Mouse (Mus musculus): ENCODE measurements around the gene Klhl6. TPM values are rescaled to one million over a fixed set of nuclear protein-coding genes. Genes with fewer than 3 reads are reported as not detected.

The Klhl6 gene
- polyA plus RNA-seq, 1 experiment from 2014 or later, result 3.9 TPM

DNA sequence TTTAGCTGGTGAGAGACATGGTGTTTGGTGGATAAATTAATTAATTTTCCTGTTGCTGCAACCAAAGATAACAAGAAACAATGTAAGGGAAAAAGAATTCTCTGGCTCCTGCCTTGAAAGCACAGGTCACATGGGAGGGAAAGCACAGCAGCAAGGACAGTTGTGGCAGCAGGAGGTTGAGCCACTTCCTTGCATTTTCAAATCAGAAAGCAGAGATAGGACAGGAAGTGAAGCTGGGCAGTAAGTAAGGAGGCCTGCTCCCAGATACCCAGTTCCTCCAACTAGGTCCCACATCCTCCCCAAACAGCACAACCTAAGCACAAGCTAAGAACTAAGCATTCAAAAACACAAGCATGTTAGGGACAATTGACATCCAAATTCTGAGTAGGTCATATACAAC, 15.9 kb downstream of the Klhl6 start:
- H3K27me3 ChIP-seq, result no peaks in the 10 kb centered on the region
- ATAC-seq, result no peak
- no peaks in the 10 kb centered on the region for H3K4me1 ChIP-seq
- H3K9ac ChIP-seq, result no peak overlapping the region
- no peak overlapping the region for H3K27ac ChIP-seq
- H3K36me3 ChIP-seq (ENCODE audit: poor library complexity, severe bottlenecking), result no peaks in the 10 kb centered on the region
- H3K4me3 ChIP-seq, result no peak overlapping the region
- no peak overlapping the region for H3K4me2 ChIP-seq
- no peaks in the 10 kb centered on the region for H3K9me3 ChIP-seq (replicated peaks)

DNA sequence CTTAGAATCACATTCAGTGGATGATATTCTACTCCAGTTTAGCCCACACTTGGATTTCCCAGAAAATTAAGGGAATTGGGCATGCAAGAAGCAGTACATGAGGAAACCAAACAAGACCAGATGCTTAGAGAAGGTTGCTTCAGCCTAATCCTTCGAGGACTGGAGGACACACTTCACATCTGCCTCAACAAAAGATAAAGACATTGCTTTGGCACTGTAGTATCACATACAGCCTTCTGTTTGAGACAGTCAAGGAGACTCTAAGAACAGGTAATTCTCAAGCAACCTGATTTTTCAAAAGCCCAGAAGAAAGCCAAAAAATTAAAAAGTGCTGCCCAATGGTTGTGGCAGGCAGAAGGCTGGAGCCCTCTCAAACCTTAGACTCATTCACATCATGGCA, 16.4 kb downstream of the Klhl6 start:
- Histone ChIP-seq H3K9ac (no peak overlapping the region), H3K27ac (no peak overlapping the region), H3K36me3 (ENCODE audit: poor library complexity, severe bottlenecking) (no peaks in the 10 kb centered on the region), H3K4me1 (no peaks in the 10 kb centered on the region), H3K9me3 (replicated peaks) (no peaks in the 10 kb centered on the region), H3K4me2 (no peak overlapping the region), H3K4me3 (no peak overlapping the region), H3K27me3 (no peaks in the 10 kb centered on the region)
- 77% methylated on average over 1 of the region's 1 CpGs for WGBS
- no peak for ATAC-seq

DNA sequence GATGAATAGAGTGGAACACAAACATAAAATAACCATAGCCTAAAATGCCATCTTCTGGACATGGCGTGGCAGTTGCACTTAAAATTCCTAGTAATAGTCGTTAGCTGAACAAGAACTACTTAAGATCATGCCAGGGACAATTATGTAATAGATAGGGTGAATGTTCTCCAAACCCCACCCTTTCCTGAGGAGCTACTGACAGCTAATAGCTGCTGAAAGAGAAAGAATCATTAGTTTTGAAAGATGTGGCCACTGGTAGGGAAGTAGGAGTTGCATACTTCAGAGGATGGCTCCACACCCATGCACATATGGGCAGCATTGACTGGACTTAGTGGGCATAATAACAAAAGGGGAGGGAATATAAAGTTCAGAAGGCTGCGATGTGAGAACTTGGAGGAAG, 19.9 kb downstream of the Klhl6 start:
- Histone ChIP-seq H3K9me3 (replicated peaks) (no peaks in the 10 kb centered on the region), H3K4me2 (no peak overlapping the region), H3K27me3 (no peaks in the 10 kb centered on the region), H3K27ac (no peak overlapping the region), H3K4me1 (peaks cover 6% of the 10 kb centered on the region; the same call in 1 of the 2 replicates), H3K4me3 (no peak overlapping the region), H3K9ac (no peak overlapping the region), H3K36me3 (ENCODE audit: poor library complexity, severe bottlenecking) (no peaks in the 10 kb centered on the region)
- ATAC-seq, result no peak
- 76% methylated on average over 3 of the region's 3 CpGs for WGBS

DNA sequence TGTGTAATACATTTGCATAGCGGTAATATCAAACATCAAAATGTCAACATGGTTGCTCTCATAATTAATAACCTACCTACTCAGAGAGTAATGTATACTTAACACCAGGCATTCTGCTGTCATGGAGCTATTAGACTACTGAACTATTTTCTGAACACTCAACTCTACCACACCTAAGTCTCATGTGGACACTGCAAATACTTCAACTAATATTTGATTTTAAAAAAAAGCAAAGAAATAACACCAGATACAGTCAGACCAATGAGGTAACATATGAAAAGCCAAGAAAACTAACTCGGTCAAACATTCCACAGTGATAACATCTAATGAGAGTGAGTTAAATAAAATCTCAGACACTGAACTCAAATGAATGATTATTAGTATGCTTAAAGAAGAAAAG, 21.8 kb downstream of the Klhl6 start:
- ATAC-seq, result no peak
- Histone ChIP-seq H3K9me3 (replicated peaks) (no peaks in the 10 kb centered on the region), H3K27me3 (no peaks in the 10 kb centered on the region), H3K27ac (no peak overlapping the region), H3K9ac (no peak overlapping the region), H3K36me3 (ENCODE audit: poor library complexity, severe bottlenecking) (no peaks in the 10 kb centered on the region), H3K4me2 (no peak overlapping the region), H3K4me3 (no peak overlapping the region), H3K4me1 (peaks cover 6% of the 10 kb centered on the region; the same call in 1 of the 2 replicates)
- WGBS, result 86% methylated on average over 2 of the region's 2 CpGs

DNA sequence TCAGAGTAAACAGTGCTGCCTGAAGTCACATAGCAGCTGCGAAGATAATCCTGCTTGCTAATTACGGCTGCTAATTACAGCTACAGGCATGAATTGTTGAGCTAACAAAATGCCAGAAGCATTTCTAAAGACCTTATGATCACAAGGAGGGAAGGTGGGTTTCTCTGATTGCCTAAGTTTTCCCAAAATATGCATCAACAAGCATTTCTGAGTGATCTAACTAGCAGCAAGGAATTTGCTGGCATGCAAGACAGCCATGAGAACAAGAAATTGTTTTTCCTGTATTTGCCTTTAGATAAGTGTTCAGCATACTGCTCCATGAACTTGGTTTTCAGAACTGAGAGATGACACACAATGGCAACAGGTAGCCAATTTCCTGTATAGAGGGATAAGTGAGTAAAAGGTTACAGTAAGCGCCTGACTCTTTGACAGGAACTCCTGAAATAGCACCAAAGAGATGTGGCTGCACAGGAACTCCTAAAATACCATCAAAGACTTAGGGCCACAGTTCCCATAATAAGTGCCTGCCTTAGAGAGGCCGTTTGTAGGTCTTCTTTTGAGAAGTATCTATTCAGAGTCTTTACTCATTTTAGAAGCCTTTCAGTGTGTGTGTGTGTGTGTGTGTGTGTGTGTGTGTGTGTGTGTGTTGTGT, 22.3 kb downstream of the Klhl6 start:
- no peak overlapping the region for H3K4me2 ChIP-seq
- no peak overlapping the region for H3K4me3 ChIP-seq
- H3K4me1 ChIP-seq, result peaks cover 6% of the 10 kb centered on the region; the same call in 1 of the 2 replicates
- H3K27ac ChIP-seq, result no peak overlapping the region
- H3K36me3 ChIP-seq (ENCODE audit: poor library complexity, severe bottlenecking), result no peaks in the 10 kb centered on the region
- H3K27me3 ChIP-seq, result no peaks in the 10 kb centered on the region
- 49% methylated on average over 4 of the region's 4 CpGs for WGBS
- ATAC-seq, result no peak
- no peak overlapping the region for H3K9ac ChIP-seq
- no peaks in the 10 kb centered on the region for H3K9me3 ChIP-seq (replicated peaks)

DNA sequence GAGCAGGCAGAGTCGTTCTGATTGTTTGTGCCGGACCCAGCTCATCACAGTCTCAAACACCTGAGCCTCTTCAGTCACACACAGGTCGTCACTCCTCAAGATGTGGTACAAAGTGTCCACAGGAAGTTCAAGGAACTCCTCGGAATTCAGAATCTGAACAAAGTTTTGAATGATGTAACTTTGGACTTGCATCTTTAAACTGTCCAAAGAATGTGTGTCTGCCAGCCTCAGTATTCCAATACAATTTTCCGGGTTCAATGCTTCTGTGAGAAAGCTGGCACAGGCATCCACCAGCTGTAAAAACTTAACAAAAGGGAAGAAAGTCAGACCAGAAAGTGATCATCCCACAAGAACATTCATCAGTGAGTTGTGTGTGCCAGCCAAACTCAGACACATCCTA, 25.8 kb downstream of the Klhl6 start:
- no peaks in the 10 kb centered on the region for H3K9me3 ChIP-seq (replicated peaks)
- 92% methylated on average over 5 of the region's 5 CpGs for WGBS

DNA sequence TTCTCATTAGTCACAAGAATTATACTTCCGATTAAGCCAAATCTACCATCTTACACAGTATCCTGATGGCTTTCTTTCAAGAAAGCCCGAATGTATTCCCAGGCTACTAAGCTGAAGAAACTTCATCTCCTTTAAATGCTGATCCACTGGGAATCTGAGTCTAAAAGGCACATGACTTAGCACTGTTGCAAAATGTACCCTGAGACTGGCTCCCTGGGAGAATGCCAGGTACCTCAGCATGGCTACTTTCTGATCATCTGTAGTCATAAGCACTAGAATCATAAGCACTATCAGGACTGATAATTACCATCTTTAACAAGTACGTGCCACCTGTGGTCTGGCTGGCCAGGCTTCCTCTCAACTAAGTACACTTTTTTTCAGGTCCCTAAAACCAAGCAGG, 35.5 kb downstream of the Klhl6 start:
- no peaks in the 10 kb centered on the region for H3K4me1 ChIP-seq

More for the DNA sequence above, 25.8 kb downstream of the Klhl6 start:
- no peak overlapping the region for H3K4me2 ChIP-seq
- peaks cover 6% of the 10 kb centered on the region; the same call in 1 of the 2 replicates for H3K4me1 ChIP-seq
- no peak overlapping the region for H3K4me3 ChIP-seq
- H3K9ac ChIP-seq, result no peak overlapping the region
- H3K27me3 ChIP-seq, result no peaks in the 10 kb centered on the region
- no peak for ATAC-seq
- H3K27ac ChIP-seq, result no peak overlapping the region
- no peaks in the 10 kb centered on the region for H3K36me3 ChIP-seq (ENCODE audit: poor library complexity, severe bottlenecking)

DNA sequence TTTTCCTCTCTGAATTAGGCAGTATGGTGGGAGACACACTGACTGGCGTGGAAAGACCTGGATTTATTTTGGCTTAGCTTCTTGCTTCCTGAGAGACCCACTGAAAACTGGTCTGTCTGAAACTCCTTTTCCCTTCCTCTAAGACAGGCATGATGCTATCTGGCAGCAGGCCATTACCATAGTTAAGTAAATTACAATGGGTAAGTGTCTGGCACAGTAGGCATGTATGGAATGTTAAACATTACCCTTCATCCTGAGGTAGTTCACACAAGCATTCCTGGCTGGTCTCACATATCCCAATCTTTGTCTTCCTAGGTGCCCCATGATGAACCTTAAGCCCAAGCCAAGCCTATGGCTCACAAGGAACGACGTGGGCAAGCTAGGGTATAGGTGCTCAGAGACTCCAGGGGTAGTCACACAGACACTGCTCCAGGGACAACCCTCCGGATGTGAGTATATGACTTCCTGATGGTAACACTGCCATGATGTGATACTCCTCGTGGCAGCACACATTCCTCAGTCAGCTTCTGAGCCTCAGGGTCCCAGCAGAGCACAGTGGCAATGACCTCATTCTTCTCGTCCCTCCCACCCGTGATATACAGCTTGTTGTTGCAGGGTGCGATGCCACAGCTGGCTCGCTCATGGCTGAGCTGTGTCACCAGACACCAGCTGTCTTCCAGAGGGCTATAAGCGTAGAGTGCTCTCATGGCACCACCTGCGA, 36.1 kb downstream of the Klhl6 start:
- H3K4me2 ChIP-seq, result no peak overlapping the region
- H3K4me3 ChIP-seq, result no peak overlapping the region
- H3K36me3 ChIP-seq (ENCODE audit: poor library complexity, severe bottlenecking), result no peaks in the 10 kb centered on the region
- no peak overlapping the region for H3K9ac ChIP-seq
- ATAC-seq, result no peak
- no peaks in the 10 kb centered on the region for H3K27me3 ChIP-seq
- H3K9me3 ChIP-seq (replicated peaks), result no peaks in the 10 kb centered on the region
- no peak overlapping the region for H3K27ac ChIP-seq
- WGBS, result 90% methylated on average over 11 of the region's 11 CpGs
- H3K4me1 ChIP-seq, result no peaks in the 10 kb centered on the region

More for the DNA sequence above, 35.5 kb downstream of the Klhl6 start:
- H3K4me2 ChIP-seq, result no peak overlapping the region
- H3K9ac ChIP-seq, result no peak overlapping the region
- no peaks in the 10 kb centered on the region for H3K27me3 ChIP-seq
- no peak for ATAC-seq
- WGBS, result 93% methylated on average over 3 of the region's 3 CpGs
- H3K36me3 ChIP-seq (ENCODE audit: poor library complexity, severe bottlenecking), result no peaks in the 10 kb centered on the region
- no peaks in the 10 kb centered on the region for H3K9me3 ChIP-seq (replicated peaks)
- H3K4me3 ChIP-seq, result no peak overlapping the region
- no peak overlapping the region for H3K27ac ChIP-seq

DNA sequence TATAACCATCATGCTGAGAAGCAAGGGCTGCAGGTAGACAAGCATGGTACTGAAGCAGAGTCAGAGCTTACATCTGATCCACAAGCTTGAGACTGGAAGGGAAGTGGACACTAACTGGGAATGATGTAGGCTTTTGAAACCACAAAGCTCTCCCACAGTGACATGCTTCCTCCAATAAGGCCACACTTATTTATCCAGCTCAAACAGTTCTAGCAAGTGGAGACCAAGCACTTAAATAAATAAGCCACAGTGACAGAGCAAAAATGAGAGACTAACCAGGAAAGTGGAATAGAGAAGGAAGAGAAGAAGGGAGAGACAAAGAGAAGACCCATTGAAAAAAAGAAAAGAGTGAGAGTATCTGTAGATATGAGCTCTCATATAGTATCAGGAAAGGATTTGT, 62.0 kb downstream of the Klhl6 start:
- Histone ChIP-seq H3K4me2 (no peak overlapping the region), H3K27ac (no peak overlapping the region), H3K4me1 (no peaks in the 10 kb centered on the region), H3K9me3 (replicated peaks) (no peaks in the 10 kb centered on the region), H3K36me3 (ENCODE audit: poor library complexity, severe bottlenecking) (no peaks in the 10 kb centered on the region), H3K4me3 (no peak overlapping the region), H3K9ac (no peak overlapping the region), H3K27me3 (no peaks in the 10 kb centered on the region)
- no peak for ATAC-seq

DNA sequence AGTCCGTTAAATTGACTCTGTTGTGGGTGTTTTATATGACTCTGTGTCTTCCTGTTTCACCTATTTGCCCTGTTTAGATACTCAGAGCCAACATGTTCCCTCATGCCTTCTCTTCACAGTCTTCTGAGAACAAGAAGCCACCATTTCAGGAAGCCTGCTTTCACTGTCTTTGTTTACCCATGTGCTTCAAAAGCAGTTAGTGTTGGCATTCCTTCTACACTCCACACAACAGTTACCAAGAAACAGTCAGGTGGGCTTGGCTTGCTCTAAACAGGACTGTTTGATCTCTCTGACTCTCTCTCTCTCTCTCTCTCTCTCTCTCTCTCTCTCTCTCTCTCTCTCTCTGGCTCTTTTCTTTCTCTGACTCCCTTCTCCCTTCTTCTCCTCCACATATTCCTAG, 64.6 kb downstream of the Klhl6 start:
- no peaks in the 10 kb centered on the region for H3K27me3 ChIP-seq
- 94% methylated on average over 1 of the region's 1 CpGs for WGBS

DNA sequence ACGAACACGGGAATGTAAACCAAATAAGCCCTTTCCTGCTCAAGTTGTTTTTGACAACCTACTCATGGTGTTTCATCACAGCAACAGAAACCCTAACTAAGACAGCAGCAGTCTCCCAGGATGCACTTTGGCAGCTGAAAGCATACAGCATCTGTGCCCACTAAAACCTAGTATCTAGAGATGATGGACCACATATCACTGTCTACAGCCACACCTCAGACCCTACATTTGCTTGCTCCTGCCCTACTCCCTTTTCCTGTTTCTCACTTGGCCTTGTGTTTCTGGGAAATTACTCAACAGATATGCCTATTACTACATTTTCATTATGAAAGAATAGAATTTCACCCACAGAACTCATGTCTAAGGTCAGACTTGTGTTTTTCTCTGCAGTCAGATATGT, 70.3 kb downstream of the Klhl6 start:
- H3K27ac ChIP-seq, result no peak overlapping the region
- H3K36me3 ChIP-seq (ENCODE audit: poor library complexity, severe bottlenecking), result no peaks in the 10 kb centered on the region
- no peak for ATAC-seq
- no peak overlapping the region for H3K4me2 ChIP-seq
- H3K4me1 ChIP-seq, result no peaks in the 10 kb centered on the region
- no peaks in the 10 kb centered on the region for H3K27me3 ChIP-seq
- 93% methylated on average over 2 of the region's 2 CpGs for WGBS
- H3K9me3 ChIP-seq (replicated peaks), result no peaks in the 10 kb centered on the region
- H3K9ac ChIP-seq, result no peak overlapping the region
- H3K4me3 ChIP-seq, result no peak overlapping the region

More for the DNA sequence above, 64.6 kb downstream of the Klhl6 start:
- H3K4me1 ChIP-seq, result no peaks in the 10 kb centered on the region
- H3K9ac ChIP-seq, result no peak overlapping the region
- ATAC-seq, result no peak
- no peak overlapping the region for H3K4me2 ChIP-seq
- H3K27ac ChIP-seq, result no peak overlapping the region
- no peaks in the 10 kb centered on the region for H3K9me3 ChIP-seq (replicated peaks)
- no peaks in the 10 kb centered on the region for H3K36me3 ChIP-seq (ENCODE audit: poor library complexity, severe bottlenecking)
- no peak overlapping the region for H3K4me3 ChIP-seq

DNA sequence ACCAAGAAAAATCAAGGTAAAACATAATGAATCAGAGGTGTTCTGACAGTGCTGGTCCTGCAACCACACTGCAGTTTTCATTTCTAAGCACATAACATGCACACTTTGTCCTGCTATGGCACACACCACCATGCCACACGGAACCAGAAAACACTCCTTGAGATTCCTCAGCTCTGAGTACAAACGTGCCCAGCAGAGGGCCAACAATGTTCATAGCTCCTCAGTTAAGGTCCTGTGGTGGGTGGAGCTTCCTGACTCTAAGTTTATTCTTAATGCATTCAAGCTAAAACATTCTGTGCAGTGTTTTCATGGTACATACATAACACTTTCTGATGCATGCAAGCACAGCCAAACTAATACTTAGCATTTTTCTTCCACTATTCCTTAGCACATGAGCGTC, 74.5 kb downstream of the Klhl6 start:
- Histone ChIP-seq H3K36me3 (ENCODE audit: poor library complexity, severe bottlenecking) (no peaks in the 10 kb centered on the region), H3K4me2 (no peak overlapping the region), H3K4me1 (no peaks in the 10 kb centered on the region), H3K9me3 (replicated peaks) (no peaks in the 10 kb centered on the region), H3K4me3 (no peak overlapping the region), H3K9ac (no peak overlapping the region), H3K27ac (no peak overlapping the region), H3K27me3 (no peaks in the 10 kb centered on the region)
- WGBS, result 61% methylated on average over 3 of the region's 3 CpGs
- no peak for ATAC-seq

DNA sequence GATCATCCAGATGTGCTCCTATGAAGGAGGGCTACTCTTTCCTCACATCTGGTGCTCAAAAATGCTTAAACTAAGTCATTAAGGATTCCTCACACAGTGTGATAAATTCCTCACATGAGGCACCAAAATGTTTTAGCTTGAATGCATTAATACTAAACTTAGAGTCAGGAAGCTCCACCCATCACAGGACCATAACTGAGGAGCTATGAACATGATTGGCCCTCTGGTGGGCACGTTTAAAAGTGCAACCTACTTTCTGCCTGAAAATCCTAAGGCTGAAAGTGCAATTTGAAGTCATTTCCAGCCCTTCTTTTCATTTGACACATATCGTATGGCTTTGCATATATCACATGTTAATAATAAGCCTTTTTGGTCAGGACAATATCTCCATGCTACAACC, 75.7 kb downstream of the Klhl6 start:
- no peaks in the 10 kb centered on the region for H3K36me3 ChIP-seq (ENCODE audit: poor library complexity, severe bottlenecking)
- H3K4me1 ChIP-seq, result no peaks in the 10 kb centered on the region
- H3K9ac ChIP-seq, result no peak overlapping the region
- 44% methylated on average over 2 of the region's 2 CpGs for WGBS
- H3K9me3 ChIP-seq (replicated peaks), result no peaks in the 10 kb centered on the region
- H3K27me3 ChIP-seq, result no peaks in the 10 kb centered on the region
- no peak for ATAC-seq
- no peak overlapping the region for H3K4me3 ChIP-seq
- H3K27ac ChIP-seq, result no peak overlapping the region
- no peak overlapping the region for H3K4me2 ChIP-seq
